Mouse (Mus musculus) hindbrain, embryonic 10.5 days (tissue): Measurements from ENCODE around the gene Obox1. TPM values are rescaled to one million over a fixed set of nuclear protein-coding genes. Genes with fewer than 3 reads are reported as not detected.
"Not testable (repeated sequence)": the region's sequence is repeated elsewhere in the genome, so short reads cannot be mapped to it uniquely, and the experiment has no call there.

Experiments
- DNase-seq: peaks from one replicate; pipeline ENCODE4 v3.0.0-alpha.2; 2017; ENCODE audit warnings: low spot score
- H3K27ac ChIP-seq: fragments of 300-500 bp; sonication (generic); 2 replicates; pipeline ENCODE4 v1.5.1; 2016; ENCODE audit warnings: mild to moderate bottlenecking, moderate library complexity
- H3K27me3 ChIP-seq: fragments of 300-500 bp; sonication (generic); 2 replicates; pipeline ENCODE4 v1.6.1; 2016; ENCODE audit warnings: mild to moderate bottlenecking; ENCODE audit not compliant: poor library complexity, insufficient read depth, severe bottlenecking
- H3K36me3 ChIP-seq: fragments of 300-500 bp; sonication (generic); 2 replicates; pipeline ENCODE4 v1.6.1; 2016; ENCODE audit warnings: mild to moderate bottlenecking, moderate library complexity
- H3K4me1 ChIP-seq: fragments of 300-500 bp; sonication (generic); replicated peaks from 2 replicates; pipeline ENCODE4 v1.6.1; 2016; ENCODE audit warnings: mild to moderate bottlenecking
- H3K4me3 ChIP-seq: fragments of 300-500 bp; sonication (generic); 2 replicates; pipeline ENCODE4 v1.5.1; 2016; ENCODE audit warnings: mild to moderate bottlenecking, moderate library complexity
- H3K9me3 ChIP-seq: fragments of 300-500 bp; sonication (generic); 2 replicates; pipeline ENCODE4 v1.6.1; 2016; ENCODE audit warnings: mild to moderate bottlenecking, moderate library complexity
- WGBS: fragments of 180-500 bp; shearing (Covaris S2); methylation state at CpG from one replicate; pipeline ENCODE4 v1.1.7; 2016; 5-methylcytosine and 5-hydroxymethylcytosine counted together
- polyA plus RNA-seq: library from polyadenylated mRNA; unstranded; fragments of >200 nt; fragmentation: Nextera tagmentation; extraction: Ambion mirVana; gene quantifications from 2 replicates; pipeline ENCODE4 v1.2.1, GENCODE M21; 2016

The Obox1 gene
- not detected in 2 replicates for polyA plus RNA-seq

DNA sequence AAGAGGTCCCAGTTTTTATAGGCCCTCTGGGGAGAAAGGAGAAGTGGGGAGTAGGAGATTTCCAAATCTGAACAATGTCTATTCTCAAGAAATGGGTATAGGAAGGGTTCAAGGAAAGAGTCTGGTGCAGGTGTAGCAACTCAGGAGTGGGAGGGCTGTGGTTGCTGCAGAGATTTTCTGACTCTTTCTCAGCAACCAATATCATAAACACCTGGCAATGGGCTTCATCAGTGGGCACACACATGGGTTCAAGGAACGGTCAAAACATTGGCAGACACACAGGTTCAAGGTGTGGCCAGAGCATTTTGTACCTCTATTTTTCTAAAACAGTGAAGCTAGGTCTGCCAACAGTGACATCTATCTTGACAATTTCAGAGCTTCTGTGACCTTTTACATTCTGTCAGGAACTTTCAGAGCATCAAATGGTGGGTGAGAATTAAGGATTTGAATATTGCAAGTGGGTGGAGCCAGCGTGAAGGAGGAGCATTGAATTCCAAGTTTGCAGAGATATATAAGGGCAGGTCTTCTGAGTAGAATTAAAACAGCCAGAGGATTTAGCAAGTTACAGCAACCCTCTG is at the start of gene Obox1, which contains the start of gene Obox2:
Gene Obox1, plus strand, starts transcription at position 528 of the 578 bp plus-strand sequence.
Gene Obox2, plus strand, starts transcription at position 301 of the 578 bp plus-strand sequence.
- H3K4me3 ChIP-seq, H3K9me3 ChIP-seq, DNase-seq, H3K27me3 ChIP-seq, H3K4me1 ChIP-seq, H3K36me3 ChIP-seq, H3K27ac ChIP-seq: not testable (repeated sequence)
- WGBS = no CpG with 5 or more reads among the region's 2 CpGs

DNA sequence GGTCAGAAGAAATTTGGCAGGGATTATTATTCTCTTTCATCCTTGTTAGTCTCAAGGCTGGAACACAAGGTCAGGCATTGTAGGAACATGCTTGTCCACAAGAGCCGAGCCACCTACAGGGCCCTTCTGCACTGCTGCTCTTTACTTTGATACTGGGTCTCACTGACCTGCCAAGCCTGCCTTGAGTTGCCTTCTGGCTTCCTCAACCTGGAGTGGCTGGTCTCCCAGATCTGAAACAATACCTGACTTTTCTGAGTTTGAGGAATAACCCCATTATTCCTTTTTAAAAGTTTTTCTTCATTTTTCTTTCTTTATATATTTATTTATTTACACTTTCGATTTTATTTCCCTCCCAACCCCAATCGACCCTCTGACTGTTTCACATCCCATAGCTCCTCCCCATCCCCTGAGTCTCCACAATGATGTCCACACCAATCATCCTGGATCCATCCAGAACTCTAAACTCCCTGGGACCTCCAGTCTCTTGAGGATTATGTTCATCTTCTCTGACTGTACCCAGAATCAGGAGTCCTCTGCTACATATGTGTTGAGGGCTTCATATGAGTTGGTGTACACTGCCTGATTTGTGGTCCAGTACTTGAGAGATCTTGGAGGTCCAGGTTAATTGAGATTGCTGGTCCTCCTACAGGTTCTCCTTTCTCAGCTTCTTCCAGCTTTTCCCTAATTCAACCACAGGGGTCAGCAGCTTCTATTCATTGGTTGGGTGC is 10.6 kb downstream of the Obox1 start:
- H3K9me3 ChIP-seq = peaks cover 46% of the 10 kb centered on the region
- H3K36me3 ChIP-seq, H3K4me1 ChIP-seq, H3K27ac ChIP-seq, H3K27me3 ChIP-seq, H3K4me3 ChIP-seq, DNase-seq: not testable (repeated sequence)
- WGBS = 71% methylated on average over 3 of the region's 3 CpGs

DNA sequence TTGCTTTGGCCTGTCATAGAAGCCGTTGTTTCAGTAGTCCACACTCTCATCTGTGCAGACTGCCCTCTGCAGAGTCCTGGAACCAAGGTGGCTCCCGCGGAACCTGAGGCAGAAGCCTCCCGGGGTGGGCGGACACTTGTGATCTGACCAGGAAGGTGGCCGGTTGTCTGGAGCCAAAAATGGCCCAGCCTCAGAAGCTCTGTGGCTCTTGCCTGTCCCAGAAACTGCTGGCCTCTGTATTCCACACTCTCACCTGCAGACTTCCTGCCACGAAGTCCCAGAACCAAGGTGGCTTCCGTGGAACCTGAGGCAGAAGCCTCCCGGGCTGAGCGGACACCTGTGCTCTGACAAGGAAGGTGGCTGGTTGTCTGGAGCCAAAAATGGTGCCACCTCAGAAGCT is 18.1 kb downstream of the Obox1 start:
- H3K27me3 ChIP-seq, H3K4me1 ChIP-seq, DNase-seq, H3K27ac ChIP-seq, H3K36me3 ChIP-seq, H3K4me3 ChIP-seq: not testable (repeated sequence)
- H3K9me3 ChIP-seq = peaks cover 29% of the 10 kb centered on the region
- 85% methylated on average over 10 of the region's 10 CpGs for WGBS

GRCm38 (mm10) chr7:15418046-15418445 is 29.3 kb downstream of the Obox1 start:
- WGBS = 85% methylated on average over 9 of the region's 9 CpGs
- H3K36me3 ChIP-seq, H3K4me3 ChIP-seq, H3K4me1 ChIP-seq, H3K27ac ChIP-seq, DNase-seq, H3K27me3 ChIP-seq: not testable (repeated sequence)
- H3K9me3 ChIP-seq = peaks cover 21% of the 10 kb centered on the region

- not testable (repeated sequence) for H3K27me3 ChIP-seq, H3K27ac ChIP-seq, H3K4me1 ChIP-seq, H3K4me3 ChIP-seq, H3K36me3 ChIP-seq, DNase-seq
- WGBS = 82% methylated on average over 4 of the region's 4 CpGs
- H3K9me3 ChIP-seq = peaks cover 23% of the 10 kb centered on the region
Measured at GRCm38 (mm10) chr7:15425537-15425936, 36.8 kb downstream of the Obox1 start.

DNA sequence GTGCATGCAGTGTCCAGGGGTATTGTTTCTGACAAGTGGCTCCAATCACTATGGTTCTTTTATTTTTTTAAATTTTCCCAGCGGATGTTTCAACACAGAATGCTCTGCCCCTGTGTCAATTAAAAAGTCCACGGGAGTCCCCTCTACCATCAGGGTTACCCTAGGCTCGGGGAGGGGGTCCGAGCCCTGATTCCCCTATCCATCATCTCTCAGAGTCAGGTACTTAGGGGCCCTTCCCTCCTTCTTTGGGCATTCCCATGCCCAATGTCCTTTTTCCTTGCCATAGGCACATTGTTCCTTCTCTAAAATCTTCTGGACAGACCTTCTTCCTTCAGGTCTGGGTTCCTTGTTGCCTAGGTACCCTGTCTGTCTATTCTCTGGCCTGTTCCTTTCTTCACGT is 120.7 kb downstream of the Obox1 start:
- 81% methylated on average over 5 of the region's 5 CpGs for WGBS
- not testable (repeated sequence) for H3K4me3 ChIP-seq

More for the DNA sequence above, 120.7 kb downstream of the Obox1 start:
- H3K27me3 ChIP-seq, H3K4me1 ChIP-seq, H3K36me3 ChIP-seq, H3K9me3 ChIP-seq, DNase-seq, H3K27ac ChIP-seq: not testable (repeated sequence)

Other genes with a start within 250 kb of the Obox1 start
- gene Obox2, start 227 bp upstream of the Obox1 start, polyA plus RNA-seq = not detected in 2 replicates